Mouse (Mus musculus): ENCODE measurements around the gene Pde10a.

Pde10a gene

DNA sequence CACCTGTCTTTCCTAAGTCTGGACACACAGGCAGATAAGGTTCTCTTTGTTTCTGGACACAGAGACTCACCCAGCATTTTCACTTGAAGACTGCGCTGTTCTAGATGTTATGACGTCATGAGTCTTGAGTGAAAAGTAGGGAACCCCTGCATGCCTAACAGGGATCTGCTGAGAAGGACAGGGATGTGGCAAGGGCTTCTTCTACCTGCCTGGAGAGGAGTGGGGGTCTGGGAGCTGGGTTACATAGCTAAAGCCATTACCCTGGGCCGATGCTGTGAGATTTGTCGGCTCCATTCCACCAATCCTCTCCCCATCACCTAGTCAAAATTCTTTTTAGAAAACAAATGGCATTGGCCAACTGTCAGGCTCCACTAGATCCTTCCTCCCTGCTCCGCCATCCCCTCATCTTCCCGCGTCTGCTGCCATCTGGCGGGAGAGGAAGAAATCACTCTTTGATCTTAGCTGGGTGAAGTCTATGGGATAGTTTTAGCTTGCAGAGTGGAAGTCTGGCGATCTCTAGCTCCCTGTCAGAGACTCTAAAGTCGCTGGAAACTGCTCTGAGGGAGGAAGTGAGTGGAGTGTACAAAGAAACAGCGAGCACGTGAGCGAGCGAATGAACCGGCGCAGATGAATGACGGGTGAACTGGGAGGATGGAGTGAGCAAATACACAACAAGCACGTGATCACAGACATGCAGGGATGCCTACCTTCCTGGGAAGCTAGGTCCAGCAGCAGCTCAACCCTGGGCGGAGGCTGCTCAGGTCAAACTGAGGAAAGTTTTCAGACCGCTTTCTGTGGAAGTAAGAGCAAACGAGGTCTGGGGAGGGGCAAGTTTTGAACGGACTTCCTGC lies 67.5 kb downstream of the Pde10a start:
- DNase-seq = peak; percentile 76

DNA sequence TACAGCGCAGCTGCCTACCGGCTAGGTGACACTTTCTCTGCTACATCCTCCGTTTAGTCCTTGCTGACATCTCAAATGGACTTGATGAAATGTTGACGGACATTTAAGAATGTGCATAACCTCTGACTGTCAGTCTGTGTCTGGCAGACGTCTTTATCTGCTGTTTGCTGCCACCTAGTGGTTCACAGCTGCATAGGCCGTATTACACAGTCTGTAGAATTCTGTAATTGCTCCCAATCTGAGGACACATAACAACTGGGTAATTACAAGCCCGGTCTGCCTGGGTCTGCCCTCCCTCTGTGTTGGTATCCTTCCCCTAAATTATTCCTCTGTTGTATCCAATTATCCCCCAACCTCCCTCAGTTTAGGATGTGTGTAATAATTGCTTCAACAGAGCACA lies 72.6 kb downstream of the Pde10a start:
- DNase-seq = peak; percentile 59

DNA sequence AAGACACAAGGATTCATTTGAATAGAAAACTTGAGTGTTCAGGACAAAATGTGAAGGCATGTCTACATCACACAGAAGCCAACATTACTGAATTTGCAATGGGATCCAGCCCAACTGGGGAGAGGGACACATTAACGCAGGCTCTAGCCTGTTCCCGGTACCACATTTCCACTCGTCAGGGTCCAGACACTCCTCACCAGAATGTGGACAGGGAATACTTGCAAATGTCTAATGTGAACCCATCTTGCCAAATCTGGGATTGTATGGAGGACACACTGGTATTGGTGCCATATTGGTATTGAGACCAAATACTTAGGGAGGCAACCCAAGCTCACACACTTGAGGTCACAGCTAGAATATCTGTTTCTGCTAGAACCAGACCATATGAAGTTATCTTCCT lies 77.8 kb downstream of the Pde10a start:
- no peak for DNase-seq

DNA sequence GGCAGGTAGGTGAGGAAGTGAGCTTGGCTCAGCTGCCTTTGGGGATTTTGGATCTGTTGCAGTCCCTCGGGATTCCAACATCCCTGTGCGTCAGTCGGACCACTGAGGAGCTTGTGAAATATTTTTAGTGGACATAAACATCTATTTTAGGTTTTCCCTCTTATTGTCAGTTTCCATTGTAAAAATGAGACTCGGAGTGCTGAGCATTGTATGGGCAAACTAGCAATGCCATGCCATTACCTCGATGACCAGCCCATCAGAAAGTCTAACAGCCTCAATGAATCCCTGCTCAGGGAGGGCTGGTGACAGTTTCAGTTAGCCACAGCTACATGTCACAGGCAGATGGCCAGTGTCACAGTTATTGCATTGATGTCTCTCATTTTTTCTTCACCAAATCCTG lies 80.7 kb downstream of the Pde10a start:
- no peak for DNase-seq

DNA sequence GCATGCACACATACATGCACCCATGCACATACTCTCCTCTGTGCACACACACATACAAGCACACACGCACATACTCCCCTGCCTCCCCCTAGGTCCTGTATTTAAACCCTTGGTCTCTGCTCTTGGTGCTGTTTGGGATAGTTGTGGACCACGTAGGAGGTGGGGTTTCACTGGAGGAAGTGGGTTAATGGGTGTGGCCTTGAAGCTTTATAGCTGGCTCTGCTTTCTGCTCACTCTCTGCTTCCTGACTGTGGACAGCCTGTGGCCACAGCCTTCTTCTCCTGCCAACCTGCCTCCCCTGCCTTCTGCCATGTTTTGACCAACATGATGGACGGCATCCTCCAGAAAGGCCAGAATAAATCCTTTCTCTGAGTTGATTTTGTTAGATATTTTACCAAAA lies 81.5 kb downstream of the Pde10a start:
- DNase-seq = no peak

DNA sequence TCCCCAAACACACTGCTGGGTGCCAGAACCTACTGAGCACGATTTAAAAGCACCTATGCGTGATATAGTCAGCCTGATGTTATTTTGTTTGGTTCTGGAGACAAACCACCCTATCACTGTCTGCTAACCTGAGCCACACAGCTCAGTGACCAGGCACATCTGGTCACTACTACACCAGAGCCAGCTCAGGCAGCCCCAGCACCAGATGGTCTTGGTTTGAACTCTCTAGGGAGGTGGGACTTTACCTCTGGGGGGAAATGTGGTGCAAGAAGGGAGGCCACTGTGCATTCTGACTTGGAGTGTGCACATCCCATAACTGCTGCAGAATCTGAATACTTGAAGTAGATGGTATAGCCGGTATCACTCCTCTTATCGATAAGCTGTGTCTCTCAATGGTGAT lies 86.7 kb downstream of the Pde10a start:
- no peak for DNase-seq

DNA sequence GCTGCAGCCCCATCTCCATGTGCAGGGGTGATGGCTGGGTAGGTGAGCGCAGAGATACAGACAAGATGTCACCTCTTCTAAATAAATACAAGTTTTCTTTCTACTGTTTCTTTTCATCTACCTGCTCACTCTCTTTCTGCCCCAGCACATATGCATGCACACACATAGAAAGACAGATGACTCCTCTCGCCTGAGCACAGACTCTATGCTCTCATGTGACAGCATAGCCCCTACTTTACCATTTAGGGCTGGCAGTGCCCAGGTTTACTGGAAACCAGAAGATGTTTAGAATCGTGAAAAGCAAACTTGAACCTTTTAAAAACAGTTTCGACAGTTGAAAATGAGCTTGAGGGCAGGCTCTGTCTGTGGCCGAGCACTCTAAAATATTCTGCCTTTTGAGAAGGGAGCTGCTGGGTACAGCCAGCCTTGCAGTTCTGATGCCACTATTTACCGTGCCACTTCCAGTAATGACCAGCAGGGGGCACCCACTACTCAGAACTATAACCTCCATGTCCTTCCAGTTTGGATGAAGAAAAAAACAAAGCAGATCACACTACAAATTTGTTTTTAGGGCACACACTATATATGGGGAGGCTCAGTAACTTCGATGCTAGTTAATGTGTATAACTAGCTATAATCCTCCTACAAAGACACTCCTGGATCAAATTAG lies 88.8 kb downstream of the Pde10a start:
- DNase-seq = peak; percentile 82

DNA sequence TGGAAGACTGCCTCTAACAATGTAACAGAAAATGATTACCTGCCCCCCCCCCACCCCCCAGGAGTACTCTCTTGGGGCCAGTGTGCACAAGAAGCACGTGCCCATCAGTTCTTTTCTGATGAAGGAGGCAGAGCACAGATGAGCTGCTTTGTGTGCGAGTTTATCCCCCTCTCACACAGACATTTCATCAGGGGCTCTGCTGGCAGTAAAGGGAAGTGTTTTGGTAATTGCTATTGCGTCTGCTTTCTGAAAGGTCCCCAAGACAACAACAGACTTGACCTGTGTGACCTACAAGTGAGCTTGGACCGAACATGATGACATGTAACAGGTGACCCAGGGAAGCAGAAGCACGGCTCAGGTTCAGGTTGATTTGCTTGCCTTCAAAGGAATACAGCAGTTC lies 95.2 kb downstream of the Pde10a start:
- DNase-seq = no peak

DNA sequence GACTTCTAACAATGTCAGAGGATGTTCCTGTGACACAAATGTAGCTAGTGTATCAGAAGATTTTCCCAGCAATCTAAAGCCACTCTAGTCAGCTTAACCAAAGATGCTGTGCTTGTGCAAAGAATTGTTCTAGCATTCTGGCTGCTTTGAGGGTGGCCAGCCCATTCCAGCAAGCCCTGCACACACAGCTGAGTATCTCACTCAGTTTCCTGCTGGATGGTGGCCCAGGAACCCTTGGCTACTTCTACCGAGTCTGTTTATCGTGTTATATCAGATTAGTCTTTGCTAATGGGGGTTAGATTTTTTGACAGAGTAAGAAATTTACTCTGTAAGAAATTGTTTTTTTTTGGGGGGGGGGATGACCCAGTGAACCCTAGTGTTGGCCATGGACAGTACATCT lies 95.9 kb downstream of the Pde10a start:
- DNase-seq = no peak

DNA sequence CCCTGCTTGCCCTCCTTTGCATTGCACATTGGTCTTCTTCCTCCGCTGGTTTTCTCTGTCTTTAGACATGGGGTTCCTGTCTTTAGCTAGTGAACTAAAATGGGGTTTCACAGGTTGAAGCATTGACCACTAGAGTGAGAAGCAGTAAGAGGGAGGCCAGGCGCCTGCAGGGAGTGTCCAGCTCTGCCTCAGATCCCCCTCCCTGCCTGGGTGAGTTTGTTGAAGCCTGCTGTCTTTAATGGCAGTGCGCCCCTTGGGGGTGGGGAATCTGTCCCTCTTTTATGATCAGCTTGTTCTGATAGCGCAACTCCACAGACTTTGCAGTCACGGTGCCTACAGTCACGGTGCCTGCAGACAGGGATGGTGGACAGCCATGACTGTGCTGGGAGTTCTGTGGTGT lies 96.7 kb downstream of the Pde10a start:
- DNase-seq = no peak

DNA sequence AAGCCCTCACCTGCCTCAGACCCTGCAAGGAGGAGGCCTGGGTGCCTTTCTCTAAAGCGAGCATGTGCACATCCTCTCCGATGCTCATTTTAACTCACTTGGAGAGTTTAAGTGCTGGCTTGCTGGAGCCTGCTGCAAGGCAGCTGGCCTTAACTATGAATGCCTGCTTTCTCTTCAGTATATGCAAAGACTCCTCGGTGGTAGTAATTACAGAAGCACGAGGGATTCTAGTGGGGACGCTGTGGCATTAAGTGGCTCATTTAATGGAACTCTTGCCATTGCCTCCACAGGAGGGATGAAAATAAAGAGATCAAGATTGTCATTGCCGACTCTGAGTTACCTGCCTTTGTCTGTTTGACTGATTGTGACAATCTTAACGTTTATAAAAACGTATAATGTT lies 101.2 kb downstream of the Pde10a start:
- no peak for DNase-seq

DNA sequence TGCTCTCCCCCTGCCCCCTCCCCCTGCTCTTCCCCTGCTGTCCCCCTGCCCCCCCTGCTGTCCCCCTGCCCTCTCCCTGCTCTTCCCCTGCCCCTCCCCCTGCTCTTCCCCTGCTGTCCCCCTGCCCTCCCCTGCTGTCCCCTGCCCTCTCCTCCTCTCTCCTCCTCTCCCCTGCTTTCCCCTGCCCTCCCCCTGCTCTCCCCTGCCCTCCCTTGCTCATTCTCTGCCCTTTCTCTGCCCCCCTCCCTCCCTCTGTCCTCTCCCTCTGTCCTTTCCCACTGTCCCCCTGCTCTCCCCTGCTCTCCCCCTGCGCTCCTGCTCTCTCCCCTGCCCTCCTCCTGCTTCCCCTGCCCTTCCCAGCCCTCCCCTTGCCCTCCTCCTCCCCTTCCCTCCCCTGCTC lies 106.5 kb downstream of the Pde10a start:
- no peak for DNase-seq

DNA sequence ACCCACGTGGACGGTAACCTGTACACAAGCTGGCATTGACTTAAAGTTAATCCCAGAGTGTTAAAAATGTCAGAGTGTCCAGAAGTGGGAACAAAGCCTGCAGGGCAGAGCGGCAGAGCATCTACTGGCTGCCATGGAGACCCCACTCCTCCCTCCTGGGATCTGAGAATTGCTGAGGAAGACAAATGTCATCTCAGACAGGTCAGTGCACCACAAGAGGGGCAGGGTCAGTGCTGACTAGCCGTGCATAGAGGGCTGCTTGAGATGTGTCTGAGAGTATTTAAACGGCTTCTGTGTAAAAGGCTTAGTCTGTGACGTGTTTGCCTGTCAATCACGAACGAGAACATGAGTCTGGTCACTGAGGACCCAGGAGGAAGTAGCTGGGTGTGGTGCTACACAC lies 108.4 kb downstream of the Pde10a start:
- DNase-seq = no peak

DNA sequence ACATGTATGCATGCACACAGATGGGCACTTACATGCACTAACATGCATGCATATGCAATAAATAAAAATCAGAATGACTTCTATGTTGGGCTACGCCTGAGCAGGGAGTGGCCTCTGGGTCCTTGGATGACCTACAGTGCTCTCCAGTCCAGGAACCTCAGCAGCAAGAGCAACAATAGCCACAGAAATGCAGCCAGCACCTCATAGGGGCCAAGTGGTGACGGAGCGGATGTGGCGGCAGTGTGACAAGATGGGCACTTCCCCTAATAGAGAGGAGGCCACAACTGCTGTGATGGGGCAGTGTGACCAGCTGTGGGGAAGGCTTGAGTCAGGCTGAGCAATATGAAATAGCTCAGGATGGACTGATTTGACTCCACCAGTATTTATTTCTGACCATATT lies 109.3 kb downstream of the Pde10a start:
- DNase-seq = no peak

DNA sequence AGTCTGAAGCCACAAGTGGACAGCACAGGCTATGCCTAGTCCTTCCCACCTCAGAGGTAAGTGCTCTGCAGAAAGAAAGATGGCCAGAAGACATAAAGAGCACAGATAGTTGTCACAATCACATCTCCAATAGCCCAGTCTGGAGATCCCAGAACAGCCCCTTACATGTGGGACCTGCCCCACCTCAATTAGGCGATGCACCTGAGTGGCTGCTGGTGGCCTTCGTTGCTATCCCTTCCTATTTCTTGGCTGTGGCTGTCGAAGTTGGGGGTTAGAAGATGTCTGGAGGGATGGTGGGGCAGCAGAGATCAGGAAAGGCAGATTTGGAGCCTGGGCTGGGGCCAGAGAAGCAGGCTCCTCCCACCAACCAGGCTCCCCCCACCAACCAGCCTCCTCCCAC lies 111.1 kb downstream of the Pde10a start:
- no peak for DNase-seq

DNA sequence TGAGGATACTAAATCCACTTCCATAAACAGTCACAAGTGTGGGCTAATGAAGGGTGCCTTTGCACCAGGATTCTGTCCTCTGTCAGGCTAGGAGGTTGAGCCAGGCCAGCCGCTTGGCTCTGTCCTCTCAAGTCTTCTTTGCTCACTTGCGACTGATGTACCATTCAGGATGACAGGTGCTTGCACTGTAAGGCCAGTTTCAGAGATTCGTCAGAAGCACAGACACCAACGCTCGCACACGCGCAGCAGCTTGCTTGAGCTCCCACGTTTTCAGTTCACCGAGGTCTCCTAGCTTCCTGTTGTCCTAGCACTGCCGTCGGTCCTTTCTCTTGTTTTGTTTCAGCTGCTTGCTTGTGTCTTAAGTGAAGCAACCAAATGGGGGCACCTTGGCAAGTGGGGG lies 111.5 kb downstream of the Pde10a start:
- DNase-seq = no peak

DNA sequence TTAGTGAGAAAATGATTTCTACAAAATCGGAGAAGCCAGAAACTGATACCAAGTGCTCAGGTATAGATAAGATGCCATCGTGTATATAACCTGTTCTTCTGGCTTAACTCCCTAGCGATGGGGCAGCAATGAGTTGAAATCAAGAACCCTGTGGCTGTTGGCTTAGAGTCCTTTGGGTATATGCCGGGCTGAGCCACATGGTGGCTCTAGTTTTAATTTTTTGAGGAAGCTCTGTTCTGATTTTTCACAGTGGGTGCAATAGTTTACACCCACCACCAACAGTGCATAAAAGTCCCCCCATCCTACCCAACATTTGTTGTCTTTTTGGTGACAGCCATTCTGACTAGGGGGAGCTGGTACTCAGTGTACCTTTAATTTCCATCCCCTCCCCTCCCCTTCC lies 112.0 kb downstream of the Pde10a start:
- no peak for DNase-seq

DNA sequence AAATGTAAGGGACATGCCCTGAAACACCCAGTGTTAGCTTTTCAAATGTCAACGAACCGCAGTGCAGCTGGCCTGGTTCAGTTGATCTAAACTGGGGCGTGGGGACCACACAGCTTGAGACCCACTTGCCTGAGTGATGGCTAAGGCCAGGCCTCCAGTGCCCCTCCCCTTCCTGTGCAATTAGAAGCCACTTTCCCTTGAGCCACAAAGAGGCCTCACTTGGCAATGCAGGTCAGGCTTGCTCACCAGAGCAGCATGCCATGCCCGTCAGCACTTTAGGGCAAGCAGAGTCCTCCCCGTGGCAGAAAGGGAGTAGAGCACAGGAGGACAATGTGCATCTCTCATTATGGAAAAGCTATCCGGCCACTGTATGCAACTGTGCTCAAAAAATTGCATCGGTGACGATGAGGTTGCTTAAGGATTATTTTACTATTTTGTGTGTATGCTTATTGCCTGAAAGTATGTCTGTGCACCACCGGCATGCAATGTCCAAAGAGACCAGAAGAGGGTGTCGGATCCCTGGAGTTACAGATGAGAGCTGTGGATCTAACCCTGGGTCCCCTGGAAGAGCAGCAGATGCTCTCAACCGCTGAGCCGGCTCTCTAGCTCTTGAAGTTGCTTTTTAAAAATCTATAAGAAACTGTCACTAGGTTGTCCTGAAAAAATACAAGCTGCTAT lies 114.7 kb downstream of the Pde10a start:
- DNase-seq = no peak

DNA sequence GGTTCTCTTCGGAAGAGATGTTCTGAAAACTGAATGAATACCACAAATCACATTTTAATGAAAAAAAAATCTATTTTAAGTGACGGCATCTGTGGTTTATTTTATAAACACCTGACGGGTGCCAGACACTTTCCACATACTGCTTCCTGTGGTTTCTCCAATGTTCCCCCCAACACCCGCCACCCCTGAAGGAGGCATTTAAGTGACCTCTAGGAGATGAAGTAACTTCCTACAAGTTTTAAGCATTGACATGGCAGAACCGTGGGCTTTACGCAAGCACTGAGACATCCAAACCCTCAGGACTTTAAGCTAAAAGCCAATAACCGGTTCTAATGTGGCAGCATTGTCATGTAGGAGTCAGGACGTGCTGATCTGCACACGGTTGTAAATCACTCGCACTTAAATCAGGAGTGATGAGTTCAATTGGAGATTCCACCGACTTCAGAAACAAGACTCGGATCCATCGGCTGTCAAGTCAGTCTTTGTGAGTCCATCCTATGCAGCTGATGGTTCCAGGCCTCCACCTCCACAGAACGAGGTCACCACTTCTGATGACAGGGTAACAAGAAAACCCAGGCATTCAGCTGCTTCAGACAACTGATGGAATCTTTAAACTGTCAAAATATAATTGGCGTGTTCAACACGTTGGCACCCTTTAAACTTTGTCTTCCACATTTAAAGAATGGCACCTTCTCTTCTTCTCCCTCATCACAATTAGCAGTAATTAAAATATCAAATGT lies 115.7 kb downstream of the Pde10a start:
- no peak for DNase-seq

DNA sequence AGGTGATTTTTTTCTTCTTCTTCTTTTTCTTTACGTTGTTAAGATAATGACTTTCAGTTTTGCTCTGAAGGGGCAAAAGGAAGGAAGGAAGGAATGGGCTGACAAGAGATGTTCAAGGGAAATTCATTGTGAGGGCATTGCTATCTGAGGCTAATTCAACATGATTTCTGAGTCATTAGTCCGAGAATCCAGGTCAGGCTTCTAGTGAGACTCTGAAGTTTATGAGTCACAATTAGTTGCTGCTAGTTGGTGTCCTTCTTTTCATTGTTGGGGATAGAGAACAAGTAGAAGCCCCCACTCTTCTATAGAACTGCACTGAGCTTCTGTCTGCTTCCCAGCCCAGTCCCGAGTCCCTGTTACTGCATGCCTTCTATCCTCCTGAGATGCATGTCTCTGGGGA lies 116.3 kb downstream of the Pde10a start:
- DNase-seq = no peak

DNA sequence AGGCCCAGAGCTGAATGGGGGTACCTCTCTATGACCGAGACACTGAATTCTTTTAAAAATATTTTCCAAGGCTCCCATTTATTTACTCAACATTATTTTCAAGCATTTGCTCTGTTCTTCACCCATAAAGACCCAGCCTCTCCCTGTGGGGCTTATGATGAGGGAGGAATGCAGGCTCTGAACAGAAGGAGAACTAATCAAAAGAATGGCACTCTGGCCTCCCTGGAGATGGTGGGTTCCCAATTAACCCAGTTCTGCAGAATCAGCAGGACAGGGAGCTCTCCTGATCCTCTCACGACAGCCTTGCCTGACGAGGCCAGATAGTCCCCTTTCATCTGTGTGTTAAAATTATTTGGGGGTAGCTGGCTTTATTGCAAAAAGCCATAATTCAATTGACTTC lies 117.2 kb downstream of the Pde10a start:
- no peak for DNase-seq

DNA sequence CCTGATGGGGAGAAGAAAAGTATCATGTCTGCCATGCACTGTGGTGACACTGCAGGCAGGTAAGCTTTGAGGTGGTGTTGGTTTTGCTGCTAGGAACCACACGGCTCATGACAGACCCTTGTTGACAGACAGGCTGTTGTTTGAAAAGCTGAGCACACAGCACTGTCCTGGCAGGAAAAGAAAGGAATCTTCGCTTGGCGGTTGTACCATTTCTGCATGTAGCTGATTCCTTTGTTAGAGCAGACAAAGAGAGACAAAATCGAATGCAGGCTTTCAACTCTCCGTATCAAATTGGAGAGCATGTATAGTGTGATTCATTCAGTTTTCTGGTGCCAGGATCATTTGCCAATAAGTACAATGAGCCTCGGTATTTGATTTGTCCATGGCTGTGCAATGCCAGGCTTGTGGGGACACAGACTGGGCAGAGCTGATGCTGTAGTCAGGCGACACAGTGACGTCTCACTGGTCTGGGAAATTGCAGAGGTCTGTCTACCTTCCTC lies 122.2 kb downstream of the Pde10a start:
- DNase-seq = peak; percentile 40

DNA sequence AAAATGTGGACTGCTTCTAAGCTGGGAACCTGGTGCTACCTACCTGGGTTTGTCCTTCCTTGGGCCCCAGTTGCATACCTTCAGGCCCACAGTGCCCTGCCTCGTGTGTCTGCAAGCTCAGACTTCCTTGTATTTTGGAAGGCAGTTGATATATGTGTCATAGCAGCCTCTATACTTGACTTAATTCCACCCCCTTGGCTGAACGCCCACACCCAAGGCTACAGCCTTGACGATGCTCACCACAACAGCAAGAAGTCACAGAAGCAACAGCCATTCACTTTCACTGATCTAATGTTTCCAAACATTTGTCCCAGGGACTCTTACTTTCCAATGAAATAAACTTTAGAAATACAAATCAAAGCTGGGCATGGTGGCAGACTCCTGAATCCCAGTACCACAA lies 123.1 kb downstream of the Pde10a start:
- peak; percentile 51 for DNase-seq
